Mouse (Mus musculus): Measurements from ENCODE around the gene Fchsd2.

- TF ChIP-seq POLR2A (IDR thresholded peaks at IDR 0.05; ENCODE audit: borderline replicate concordance, extremely low read depth, insufficient read depth, insufficient read length, poor library complexity, severe bottlenecking) (no peak), CTCF (IDR thresholded peaks at IDR 0.05; ENCODE audit: borderline replicate concordance, extremely low read depth, insufficient read depth, insufficient read length) (no peak)
These were observed 25.1 kb upstream of the Fchsd2 start for GRCm38 (mm10) chr7:101067521-101067920.

All from brain, embryonic 14.5 days (tissue).